Mouse (Mus musculus) hematopoietic stem cell, adult 5-6 weeks (primary cell): ENCODE data around the gene Slc6a18. TPM values are rescaled to one million over a fixed set of nuclear protein-coding genes. Genes with fewer than 3 reads are reported as not detected.
"Not testable (repeated sequence)": the region's sequence is repeated elsewhere in the genome, so short reads cannot be mapped to it uniquely, and the experiment has no call there.

ENCODE experiments used
- ATAC-seq, 2 experiments: fragments of 125-278 bp in 1 of 2; replicated peaks in 1 of 2; 2 replicates each; pipeline ENCODE4 v1.8.0; 2016 to 2017; ENCODE audit warnings: inconsistent platforms in 2 of 2, mild to moderate bottlenecking in 2 of 2, moderate number of reproducible peaks in 2 of 2, low read depth in 1 of 2, moderate TSS enrichment in 1 of 2; ENCODE audit not compliant: low FRiP score in 2 of 2, poor library complexity in 2 of 2, severe bottlenecking in 2 of 2, insufficient read depth in 1 of 2, low TSS enrichment in 1 of 2
- total RNA-seq: library from RNA; stranded (forward); fragments of 172-1452, 232-1000 nt; gene quantifications from 2 replicates; pipeline ENCODE4 v1.2.3, GENCODE M21; 2017

Slc6a18 gene
- total RNA-seq, result not detected in 2 replicates

- no peak for ATAC-seq
Observed at GRCm38 (mm10) chr13:73677853-73678252, at the start of gene Slc6a18. Slc6a18 (minus strand) TSS chr13:73678023.

GRCm38 (mm10) chr13:73725315-73725714 is 47.5 kb upstream of the Slc6a18 start:
- ATAC-seq, result peak; percentile 81 to 92

- peak in 1 of 2 experiments; percentile 44; a peak in 1 of 4 replicates for ATAC-seq
Observed at GRCm38 (mm10) chr13:73723081-73723668, 45.4 kb upstream of the Slc6a18 start.

GRCm38 (mm10) chr13:73720241-73720640 is 42.4 kb upstream of the Slc6a18 start:
- no peak for ATAC-seq

GRCm38 (mm10) chr13:73718225-73718624 is 40.4 kb upstream of the Slc6a18 start:
- peak; percentile 76 to 88 for ATAC-seq

GRCm38 (mm10) chr13:73714020-73714419 is 36.2 kb upstream of the Slc6a18 start:
- ATAC-seq, result peak; percentile 70 to 83

GRCm38 (mm10) chr13:73713204-73713603 is 35.4 kb upstream of the Slc6a18 start:
- no peak for ATAC-seq

- no peak for ATAC-seq
Observed at GRCm38 (mm10) chr13:73712228-73712627, 34.4 kb upstream of the Slc6a18 start.

- no peak for ATAC-seq
Observed at GRCm38 (mm10) chr13:73711803-73712202, 34.0 kb upstream of the Slc6a18 start.

GRCm38 (mm10) chr13:73711221-73711620 is 33.4 kb upstream of the Slc6a18 start:
- no peak for ATAC-seq

- ATAC-seq, result no peak
Observed at GRCm38 (mm10) chr13:73709491-73709890, 31.7 kb upstream of the Slc6a18 start.

GRCm38 (mm10) chr13:73704694-73705325 is 27.0 kb upstream of the Slc6a18 start, which contains the start of gene Slc6a19:
Slc6a19 (minus strand) TSS chr13:73704865.
- ATAC-seq, result no peak

GRCm38 (mm10) chr13:73703486-73703885 is 25.7 kb upstream of the Slc6a18 start:
- ATAC-seq, result not testable (repeated sequence)

GRCm38 (mm10) chr13:73702776-73703175 is 25.0 kb upstream of the Slc6a18 start:
- peak; percentile 48 to 58 for ATAC-seq

GRCm38 (mm10) chr13:73701161-73701883 is 23.5 kb upstream of the Slc6a18 start:
- ATAC-seq, result no peak

- ATAC-seq, result no peak
Observed at GRCm38 (mm10) chr13:73700554-73700953, 22.7 kb upstream of the Slc6a18 start.

GRCm38 (mm10) chr13:73699714-73700113 is 21.9 kb upstream of the Slc6a18 start:
- ATAC-seq, result no peak

GRCm38 (mm10) chr13:73696529-73696928 is 18.7 kb upstream of the Slc6a18 start:
- ATAC-seq, result no peak
